Mouse (Mus musculus) fat pad, adult 2 months (tissue): Measurements from ENCODE around the gene Samhd1.

ENCODE experiments used
- DNase-seq: peaks from one replicate; pipeline ENCODE4 v3.0.0-alpha.2; 2011; ENCODE audit warnings: low read depth, low spot score; ENCODE audit errors: extremely low read depth

Samhd1 gene

GRCm38 (mm10) chr2:157136646-157137045, 1.6 kb upstream of the Samhd1 start:
- DNase-seq, result no peak

GRCm38 (mm10) chr2:157136176-157136575, 1.1 kb upstream of the Samhd1 start:
- no peak for DNase-seq

- DNase-seq, result no peak
These were observed 560 bp upstream of the Samhd1 start for GRCm38 (mm10) chr2:157135529-157136120.

- no peak for DNase-seq
These were observed 560 bp downstream of the Samhd1 start for GRCm38 (mm10) chr2:157134479-157134931.

GRCm38 (mm10) chr2:157133769-157134478, 1.1 kb downstream of the Samhd1 start:
- no peak for DNase-seq

GRCm38 (mm10) chr2:157132686-157133540, 2.2 kb downstream of the Samhd1 start:
- no peak for DNase-seq

GRCm38 (mm10) chr2:157132086-157132485, 3.0 kb downstream of the Samhd1 start:
- DNase-seq, result no peak

- no peak for DNase-seq
These were observed 4.1 kb downstream of the Samhd1 start for GRCm38 (mm10) chr2:157130813-157131514.

GRCm38 (mm10) chr2:157129601-157130164, 5.4 kb downstream of the Samhd1 start:
- no peak for DNase-seq

GRCm38 (mm10) chr2:157129096-157129495, 6.0 kb downstream of the Samhd1 start:
- no peak for DNase-seq

GRCm38 (mm10) chr2:157128072-157128471, 7.0 kb downstream of the Samhd1 start:
- no peak for DNase-seq

GRCm38 (mm10) chr2:157127370-157127769, 7.7 kb downstream of the Samhd1 start:
- no peak for DNase-seq

GRCm38 (mm10) chr2:157125246-157125645, 9.8 kb downstream of the Samhd1 start:
- DNase-seq, result no peak

GRCm38 (mm10) chr2:157121766-157122165, 13.3 kb downstream of the Samhd1 start:
- DNase-seq, result no peak

- DNase-seq, result no peak
These were observed 16.0 kb downstream of the Samhd1 start for GRCm38 (mm10) chr2:157119075-157119474.

GRCm38 (mm10) chr2:157118556-157118955, 16.5 kb downstream of the Samhd1 start:
- DNase-seq, result no peak

GRCm38 (mm10) chr2:157116964-157117363, 18.1 kb downstream of the Samhd1 start:
- no peak for DNase-seq

- DNase-seq, result no peak
These were observed 26.8 kb downstream of the Samhd1 start for GRCm38 (mm10) chr2:157108236-157108635.

GRCm38 (mm10) chr2:157104454-157104853, 30.6 kb downstream of the Samhd1 start:
- no peak for DNase-seq

GRCm38 (mm10) chr2:157102256-157102655, 32.8 kb downstream of the Samhd1 start:
- no peak for DNase-seq

- no peak for DNase-seq
These were observed 33.4 kb downstream of the Samhd1 start for GRCm38 (mm10) chr2:157101650-157102049.
